Mouse (Mus musculus) liver, embryonic 16.5 days (tissue): Measurements from ENCODE around the gene Acss2. TPM values are rescaled to one million over a fixed set of nuclear protein-coding genes. Genes with fewer than 3 reads are reported as not detected.

Source experiments
- ATAC-seq: fragments of 200-750 bp; cut with Nextera tagmentation; 2 replicates; pipeline ENCODE4 v1.8.0; 2017; ENCODE audit warnings: low read depth, mild to moderate bottlenecking, moderate number of reproducible peaks, moderate library complexity
- H3K27ac ChIP-seq: fragments of 300-500 bp; sonication (generic); 2 replicates; pipeline ENCODE4 v1.5.1; 2014; ENCODE audit warnings: mild to moderate bottlenecking, low read length
- H3K27me3 ChIP-seq: fragments of 300-500 bp; sonication (generic); 2 replicates; pipeline ENCODE4 v1.6.1; 2014; ENCODE audit warnings: low read depth, low read length, mixed read lengths; ENCODE audit not compliant: control insufficient read depth, insufficient read depth
- H3K36me3 ChIP-seq: fragments of 300-500 bp; sonication (generic); 2 replicates; pipeline ENCODE4 v1.6.1; 2014; ENCODE audit warnings: mild to moderate bottlenecking; ENCODE audit not compliant: control insufficient read depth, insufficient read depth
- H3K4me1 ChIP-seq: fragments of 300-500 bp; sonication (generic); 2 replicates; pipeline ENCODE4 v1.6.1; 2014; ENCODE audit warnings: low read depth, low read length, mixed read lengths; ENCODE audit not compliant: control insufficient read depth
- H3K4me2 ChIP-seq: fragments of 300-500 bp; sonication (generic); 2 replicates; pipeline ENCODE4 v1.6.1; 2014; ENCODE audit warnings: low read depth, low read length, mixed read lengths
- H3K4me3 ChIP-seq: fragments of 300-500 bp; sonication (generic); 2 replicates; pipeline ENCODE4 v1.5.1; 2014; ENCODE audit warnings: low read depth, mild to moderate bottlenecking, low read length
- H3K9ac ChIP-seq: fragments of 300-500 bp; sonication (generic); 2 replicates; pipeline ENCODE4 v1.6.1; 2014; ENCODE audit warnings: low read depth, low read length
- H3K9me3 ChIP-seq: fragments of 300-500 bp; sonication (generic); replicated peaks from 2 replicates; pipeline ENCODE4 v1.6.1; 2016; ENCODE audit warnings: low read length; ENCODE audit not compliant: control insufficient read depth
- WGBS: fragments of 180-500 bp; shearing (Covaris S2); extraction: QIAGEN DNeasy Blood & Tissue Kit; methylation state at CpG from one replicate; pipeline ENCODE4 v1.1.7; 2014; ENCODE audit not compliant: insufficient replicate concordance; 5-methylcytosine and 5-hydroxymethylcytosine counted together
- polyA plus RNA-seq: library from polyadenylated mRNA; unstranded; fragments of >200 nt; fragmentation: Nextera tagmentation; extraction: Ambion mirVana; gene quantifications from 2 replicates; pipeline ENCODE4 v1.2.1, GENCODE M21; 2015

The Acss2 gene
- polyA plus RNA-seq, result 24.6 and 29.6 TPM in 2 replicates

- Histone ChIP-seq H3K9me3 (no peaks in the 10 kb centered on the region), H3K27me3 (peaks cover 26% of the 10 kb centered on the region), H3K4me1 (peaks cover 16% of the 10 kb centered on the region), H3K27ac (peak within 1 kb of the TSS; percentile 86), H3K9ac (peak within 1 kb of the TSS; percentile 85), H3K36me3 (no peaks in the 10 kb centered on the region), H3K4me2 (peak within 1 kb of the TSS; percentile 82), H3K4me3 (peak within 1 kb of the TSS; percentile 93)
- ATAC-seq, result peak; percentile 97
- 2% methylated on average over 70 of the region's 70 CpGs for WGBS
Measured at GRCm38 (mm10) chr2:155517455-155518423, at the start of gene Acss2, which contains the start of gene Ggt7. Gene Acss2, plus strand, starts transcription at chr2:155517948. Gene Ggt7, minus strand, starts transcription at chr2:155518237.

- H3K4me1 ChIP-seq, result peaks cover 23% of the 10 kb centered on the region
- no peaks in the 10 kb centered on the region for H3K36me3 ChIP-seq
- peak overlapping the region; percentile 96 for H3K4me2 ChIP-seq
- H3K27me3 ChIP-seq, result no peaks in the 10 kb centered on the region
- no peaks in the 10 kb centered on the region for H3K9me3 ChIP-seq
- H3K9ac ChIP-seq, result peak overlapping the region; percentile 91
- 1% methylated on average over 59 of the region's 71 CpGs for WGBS
- H3K4me3 ChIP-seq, result peak overlapping the region; percentile 89
- ATAC-seq, result peak; percentile 72
- peak overlapping the region; percentile 85 for H3K27ac ChIP-seq
Measured at GRCm38 (mm10) chr2:155472671-155473569, 44.8 kb upstream of the Acss2 start.

GRCm38 (mm10) chr2:155473570-155474088 is 44.1 kb upstream of the Acss2 start, which contains the start of gene Ncoa6:
Gene Ncoa6, minus strand, starts transcription at chr2:155473894.
- Histone ChIP-seq H3K4me2 (peak within 1 kb of the TSS; percentile 96), H3K36me3 (no peaks in the 10 kb centered on the region), H3K4me3 (peak within 1 kb of the TSS; percentile 89), H3K27ac (peak within 1 kb of the TSS; percentile 85), H3K9me3 (no peaks in the 10 kb centered on the region), H3K4me1 (peaks cover 23% of the 10 kb centered on the region), H3K9ac (peak within 1 kb of the TSS; percentile 91), H3K27me3 (no peaks in the 10 kb centered on the region)
- WGBS, result under 1% methylated on average over 41 of the region's 72 CpGs
- peak; percentile 84 for ATAC-seq

GRCm38 (mm10) chr2:155482021-155482420 is 35.7 kb upstream of the Acss2 start:
- Histone ChIP-seq H3K36me3 (no peaks in the 10 kb centered on the region), H3K27ac (no peak overlapping the region), H3K4me1 (no peaks in the 10 kb centered on the region), H3K9me3 (no peaks in the 10 kb centered on the region), H3K9ac (no peak overlapping the region), H3K4me2 (no peak overlapping the region), H3K4me3 (no peak overlapping the region), H3K27me3 (no peaks in the 10 kb centered on the region)
- WGBS, result 39% methylated on average over 3 of the region's 3 CpGs
- no peak for ATAC-seq

DNA sequence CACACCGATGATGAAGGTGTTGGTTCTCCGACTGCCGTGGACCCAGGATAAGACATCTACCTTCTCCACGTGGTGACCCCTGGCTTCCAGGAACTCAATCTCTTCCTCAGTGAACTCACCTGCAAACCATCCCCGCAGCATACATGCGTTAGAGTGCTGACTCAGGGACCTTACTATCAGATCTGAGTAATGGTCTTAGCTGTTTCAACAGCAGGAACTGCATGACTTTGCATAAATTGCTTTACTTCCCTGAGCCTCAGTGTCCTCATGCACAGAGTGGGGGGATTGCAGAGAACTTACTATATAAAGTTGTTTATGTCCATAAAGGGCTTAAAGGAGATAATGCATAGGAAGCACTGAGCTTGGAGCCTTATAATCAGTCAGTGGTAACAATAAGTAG is 26.8 kb upstream of the Acss2 start:
- Histone ChIP-seq H3K27ac (no peak overlapping the region), H3K4me1 (no peaks in the 10 kb centered on the region), H3K4me3 (no peak overlapping the region), H3K27me3 (no peaks in the 10 kb centered on the region), H3K4me2 (no peak overlapping the region), H3K36me3 (no peaks in the 10 kb centered on the region), H3K9me3 (no peaks in the 10 kb centered on the region), H3K9ac (no peak overlapping the region)
- ATAC-seq, result no peak
- WGBS, result 60% methylated on average over 6 of the region's 6 CpGs

GRCm38 (mm10) chr2:155502596-155502995 is 15.2 kb upstream of the Acss2 start:
- Histone ChIP-seq H3K27me3 (no peaks in the 10 kb centered on the region), H3K4me1 (no peaks in the 10 kb centered on the region), H3K4me3 (no peak overlapping the region), H3K9me3 (no peaks in the 10 kb centered on the region), H3K27ac (no peak overlapping the region), H3K9ac (no peak overlapping the region), H3K4me2 (no peak overlapping the region), H3K36me3 (no peaks in the 10 kb centered on the region)
- ATAC-seq, result no peak
- 58% methylated on average over 7 of the region's 7 CpGs for WGBS

DNA sequence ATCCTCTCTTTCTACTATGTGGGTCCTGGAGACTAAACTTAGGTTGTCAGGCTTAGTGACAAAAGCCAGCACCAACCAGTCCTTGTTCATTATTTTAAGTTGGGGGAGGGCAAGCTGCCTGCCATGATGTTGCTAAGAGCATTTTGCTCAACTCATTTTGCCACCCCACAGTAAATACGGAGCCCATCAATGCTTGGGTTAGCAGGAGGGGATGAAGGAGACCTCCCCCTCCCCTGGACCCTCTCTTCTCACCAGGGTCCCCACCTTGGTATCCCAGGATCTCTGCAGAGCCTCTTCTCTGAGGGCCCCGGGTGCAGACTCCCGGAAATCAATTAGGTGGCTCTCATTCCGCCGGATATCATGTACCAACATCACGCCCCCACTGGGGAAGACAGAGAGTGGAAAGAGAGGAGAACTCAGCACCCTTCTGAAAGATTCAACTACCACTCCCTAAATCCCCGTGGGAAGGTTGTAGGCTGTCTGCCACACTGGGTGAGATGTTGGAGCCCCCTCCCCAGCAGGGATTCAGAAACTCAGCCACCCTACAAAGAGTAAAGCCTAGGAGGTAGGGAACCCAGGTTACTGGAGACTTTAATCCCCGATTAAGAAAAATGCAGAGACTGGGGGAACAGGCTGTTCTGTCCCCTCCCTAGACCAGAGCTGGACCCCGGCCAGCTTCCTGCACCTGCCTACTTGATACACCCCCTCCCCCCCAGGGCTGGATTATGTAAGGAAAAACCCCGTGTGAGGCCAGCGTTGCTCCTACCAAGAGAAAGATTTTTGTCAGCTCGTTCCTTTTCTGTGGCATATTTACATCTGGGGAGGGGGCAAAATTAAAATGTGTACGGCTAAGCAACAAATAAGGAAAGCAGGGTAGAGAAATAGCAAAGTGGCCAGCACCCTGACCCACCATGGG is 13.1 kb upstream of the Acss2 start:
- Histone ChIP-seq H3K4me2 (no peak overlapping the region), H3K36me3 (no peaks in the 10 kb centered on the region), H3K9me3 (no peaks in the 10 kb centered on the region), H3K9ac (no peak overlapping the region), H3K4me1 (no peaks in the 10 kb centered on the region), H3K27me3 (no peaks in the 10 kb centered on the region), H3K27ac (no peak overlapping the region), H3K4me3 (no peak overlapping the region)
- ATAC-seq, result no peak
- WGBS, result 60% methylated on average over 13 of the region's 13 CpGs

GRCm38 (mm10) chr2:155505811-155506210 is 11.9 kb upstream of the Acss2 start:
- H3K4me3 ChIP-seq, result no peak overlapping the region
- no peak overlapping the region for H3K4me2 ChIP-seq
- WGBS, result 66% methylated on average over 9 of the region's 9 CpGs
- H3K9me3 ChIP-seq, result no peaks in the 10 kb centered on the region
- no peaks in the 10 kb centered on the region for H3K4me1 ChIP-seq
- ATAC-seq, result no peak
- no peak overlapping the region for H3K9ac ChIP-seq
- no peak overlapping the region for H3K27ac ChIP-seq
- H3K27me3 ChIP-seq, result no peaks in the 10 kb centered on the region
- no peaks in the 10 kb centered on the region for H3K36me3 ChIP-seq
